Mouse (Mus musculus) mouse trophoblast stem cell (cell line): Measurements from ENCODE around the gene Fam81b.
"Not testable (repeated sequence)": the region's sequence is repeated elsewhere in the genome, so short reads cannot be mapped to it uniquely, and the experiment has no call there.

Experiments
- in situ Hi-C, 2 experiments: fragments of 300-500 bp; cut with MseI, MboI; formaldehyde crosslinking; loops; 2 replicates in 1 of 2; 3 replicates in 1 of 2; pipeline ENCODE4 v1.15.1; 2025

Gene Fam81b

DNA sequence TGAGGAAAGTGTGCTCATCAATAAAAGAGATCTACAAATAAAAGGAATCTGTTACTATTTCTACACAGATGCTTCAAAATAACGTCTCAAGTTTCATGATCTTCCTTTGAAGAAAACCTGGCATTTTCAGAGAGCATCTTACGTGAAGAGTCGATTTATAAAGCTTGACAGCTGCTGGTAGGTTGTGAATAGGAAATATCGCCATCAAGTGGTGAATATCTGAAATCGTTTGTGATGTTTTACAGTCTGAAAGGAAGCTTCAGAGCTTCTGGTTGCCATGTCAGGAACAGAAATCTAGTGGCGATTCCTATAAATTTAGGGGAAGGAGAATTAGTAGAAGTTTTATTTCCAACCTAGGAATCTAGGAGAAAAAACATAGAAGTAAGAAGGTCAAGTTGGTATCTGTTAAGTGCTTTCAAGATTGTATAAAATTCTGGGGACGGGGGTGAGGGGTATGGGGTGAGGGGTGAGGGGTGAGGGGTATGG is at the start of gene Fam81b:
Fam81b (minus strand) TSS at position 436 of the 486 bp plus-strand sequence.
- in situ Hi-C loops = loop anchor here in 1 of 2 experiments (5.0 kb wide), 1 partner anchor 87 kb away; no protein-coding TSS in a partner anchor

DNA sequence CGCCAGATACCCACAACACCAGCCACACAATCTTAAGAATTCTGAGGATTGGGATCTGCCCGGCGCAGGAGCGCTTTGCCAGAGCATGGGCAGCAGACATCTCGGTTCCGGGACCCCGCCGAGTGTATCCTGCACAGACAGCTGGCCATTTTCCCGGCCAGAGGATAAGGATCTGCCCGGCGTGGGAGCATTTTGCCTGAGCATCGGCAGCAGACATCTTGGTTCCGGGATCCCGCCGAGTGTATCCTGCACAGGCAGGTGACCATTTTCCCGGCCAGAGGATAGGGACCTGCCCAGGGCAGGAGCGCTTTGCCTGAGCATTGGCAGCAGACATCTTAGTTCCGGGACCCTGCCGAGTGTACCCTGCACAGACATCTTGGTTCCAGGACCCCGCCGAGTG is 41.1 kb upstream of the Fam81b start:
- in situ Hi-C loops = not testable (repeated sequence)

DNA sequence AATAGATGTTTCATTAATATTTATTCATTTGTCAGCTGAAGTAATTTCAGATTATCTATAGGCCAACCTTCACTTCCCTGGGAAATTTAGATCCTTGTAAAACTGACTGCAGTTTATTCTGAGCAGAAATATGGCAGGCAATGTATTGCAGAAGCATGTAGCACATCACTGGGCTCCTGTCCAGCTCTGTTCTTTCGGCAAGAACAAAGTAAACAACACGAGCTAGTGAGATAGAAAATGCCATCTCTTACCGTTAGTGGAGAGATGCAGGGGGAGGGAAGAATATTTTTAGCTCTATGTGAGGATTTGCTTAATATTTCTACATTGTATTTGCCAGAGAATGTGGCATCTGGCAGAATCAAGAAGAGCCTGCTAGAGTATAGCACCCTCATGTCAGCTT is 13.8 kb upstream of the Fam81b start:
- in situ Hi-C loops = no loop called here

DNA sequence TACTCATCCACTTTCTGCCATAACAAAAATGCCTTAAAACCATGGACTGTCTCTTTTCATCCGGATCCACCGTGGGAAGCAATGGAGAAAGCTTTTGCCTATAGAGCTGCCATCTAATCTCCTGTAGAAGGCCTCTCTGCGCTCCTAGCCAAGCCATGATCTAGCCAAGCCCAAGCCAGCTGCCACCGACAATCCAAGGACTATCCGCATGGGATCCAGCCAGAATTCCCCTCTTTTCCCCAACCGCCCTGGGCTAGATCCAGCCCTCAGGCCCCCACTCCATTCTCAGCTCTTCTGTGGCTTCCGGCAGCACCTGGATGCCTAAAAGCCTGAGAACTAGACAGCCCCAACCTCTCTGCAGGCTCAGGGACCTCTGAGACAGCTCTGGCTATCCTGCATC is 6.7 kb upstream of the Fam81b start:
- in situ Hi-C loops = no loop called here

DNA sequence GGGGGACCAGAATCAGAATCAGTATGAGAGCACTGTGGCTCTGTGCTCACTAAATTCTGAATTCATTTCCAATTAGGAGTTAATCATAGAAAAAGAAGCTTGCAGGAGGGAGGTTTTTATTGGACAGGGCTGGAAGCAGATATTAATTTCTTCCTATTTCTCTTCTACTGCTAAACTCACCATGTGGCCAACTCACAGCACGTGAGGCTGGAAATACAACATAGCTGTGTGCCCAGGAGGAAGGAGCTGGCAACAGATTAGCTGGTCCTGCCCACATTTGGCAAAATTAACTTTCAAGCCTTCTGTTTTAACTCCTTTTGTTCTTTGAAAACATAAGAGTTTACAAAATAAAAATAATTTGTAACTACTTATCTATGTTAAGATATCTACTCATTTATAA is 3.9 kb upstream of the Fam81b start:
- in situ Hi-C loops = no loop called here

DNA sequence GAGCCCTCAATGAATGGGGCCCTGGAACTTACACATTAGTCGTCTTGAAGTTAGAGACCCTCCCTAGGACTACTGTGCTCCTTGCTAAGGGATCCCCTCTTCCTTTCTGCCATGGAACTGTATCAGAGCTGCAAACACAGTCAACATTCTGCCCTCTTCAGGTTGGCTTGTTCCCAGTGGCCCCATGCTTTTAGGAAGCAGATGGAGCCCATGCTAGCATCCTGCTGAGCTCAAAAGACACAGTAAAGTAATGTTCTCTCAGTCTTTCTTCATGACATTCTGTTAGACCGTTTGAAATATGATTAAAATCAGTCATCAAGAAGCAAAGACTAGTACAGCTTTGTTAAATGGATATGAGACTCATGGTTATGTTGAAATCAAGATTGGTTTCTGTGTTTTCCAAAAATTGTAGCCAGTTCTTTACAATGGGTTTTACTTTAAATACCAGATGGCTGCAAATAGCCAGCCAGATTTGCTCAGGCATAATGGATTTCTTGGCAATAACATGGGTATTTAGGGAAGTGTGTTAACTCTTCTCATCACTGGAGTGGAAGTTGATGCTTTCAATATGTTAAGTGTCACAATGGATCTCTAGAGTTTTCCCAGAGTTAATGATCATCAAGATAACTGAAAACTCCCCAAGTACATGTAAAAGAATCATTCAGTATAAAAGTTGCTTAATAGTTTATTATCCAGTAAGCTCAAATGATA is 938 bp upstream of the Fam81b start:
- in situ Hi-C loops = no loop called here

DNA sequence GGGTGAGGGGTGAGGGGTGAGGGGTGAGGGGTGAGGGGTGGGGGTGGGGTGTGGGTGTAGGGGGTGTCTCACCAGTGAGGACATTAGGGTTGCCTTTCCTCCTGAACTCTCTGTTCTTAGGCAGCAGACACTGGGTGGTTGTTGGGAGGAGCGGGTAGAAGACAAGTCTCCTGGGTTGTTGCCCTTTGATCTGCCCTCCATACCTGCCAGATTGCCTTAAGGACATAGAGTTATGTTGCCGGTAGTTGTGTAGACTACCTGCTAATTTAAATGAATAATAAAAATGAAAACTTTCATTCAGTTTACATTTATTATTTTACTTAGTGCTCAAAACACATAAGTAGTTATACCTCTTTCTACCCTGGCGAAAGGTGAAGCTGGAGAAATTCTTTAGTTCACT is 369 bp upstream of the Fam81b start:
- in situ Hi-C loops = no loop called here

DNA sequence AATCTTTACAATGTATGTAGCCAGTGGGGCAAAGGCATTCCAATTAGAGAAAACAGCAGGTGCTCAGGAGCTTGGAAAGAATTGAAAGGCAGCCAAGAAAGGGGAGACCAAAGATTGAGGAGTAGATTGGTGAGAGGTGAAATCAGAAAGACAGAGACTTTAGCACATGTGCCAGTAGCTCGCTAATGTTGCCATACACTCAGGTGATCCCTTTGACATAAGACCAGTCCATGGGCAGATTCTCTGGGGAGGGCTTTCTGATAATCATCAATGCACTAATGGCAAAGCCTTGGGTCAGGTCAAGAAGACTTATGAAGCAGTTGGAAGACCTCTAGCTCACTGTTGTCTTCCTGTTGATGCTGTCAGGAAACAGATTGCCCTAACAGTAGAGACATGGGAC is 671 bp downstream of the Fam81b start:
- in situ Hi-C loops = loop anchor here in 1 of 2 experiments (5.0 kb wide), 1 partner anchor 87 kb away; no protein-coding TSS in a partner anchor

DNA sequence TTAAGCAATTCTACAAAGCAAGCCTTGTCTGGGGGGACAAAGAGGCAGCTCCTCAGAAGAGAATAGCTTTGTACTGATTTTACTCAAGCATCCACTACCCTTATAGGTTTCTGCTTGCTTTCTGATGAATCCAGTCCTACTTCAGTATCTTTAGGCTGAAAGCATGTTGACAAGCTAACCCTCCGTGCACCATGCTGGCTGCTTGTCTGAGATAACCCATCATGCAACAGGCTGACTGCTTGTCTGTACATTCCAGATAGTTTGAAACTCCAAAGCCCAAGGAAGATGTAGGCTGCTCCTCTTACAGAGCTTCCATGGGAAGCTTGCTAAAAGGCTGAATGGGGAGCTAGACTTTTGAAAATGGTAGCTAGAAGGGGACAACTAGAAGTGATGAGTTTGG is 1.7 kb downstream of the Fam81b start:
- in situ Hi-C loops = loop anchor here in 1 of 2 experiments (5.0 kb wide), 1 partner anchor 86 kb away; no protein-coding TSS in a partner anchor

DNA sequence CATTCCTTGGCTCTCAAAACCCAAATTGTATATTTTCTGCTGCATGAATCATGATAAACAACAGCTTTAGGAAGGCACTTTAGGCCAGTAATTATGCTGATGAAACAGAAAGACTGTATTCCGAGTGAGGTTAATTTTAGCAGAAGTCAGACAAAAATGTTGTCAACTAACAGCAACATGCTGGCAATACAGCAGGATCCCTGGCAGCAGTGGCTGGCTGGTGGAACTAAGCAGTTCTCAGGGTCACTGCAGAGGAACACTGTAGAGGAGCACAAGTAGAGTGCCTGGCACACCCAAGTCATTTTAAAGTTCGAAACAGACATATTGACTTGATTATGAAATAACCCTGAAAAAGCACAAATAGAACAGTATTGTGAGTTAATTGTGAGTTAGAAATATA is 2.8 kb downstream of the Fam81b start:
- in situ Hi-C loops = loop anchor here in 1 of 2 experiments (5.0 kb wide), 1 partner anchor 85 kb away; no protein-coding TSS in a partner anchor

DNA sequence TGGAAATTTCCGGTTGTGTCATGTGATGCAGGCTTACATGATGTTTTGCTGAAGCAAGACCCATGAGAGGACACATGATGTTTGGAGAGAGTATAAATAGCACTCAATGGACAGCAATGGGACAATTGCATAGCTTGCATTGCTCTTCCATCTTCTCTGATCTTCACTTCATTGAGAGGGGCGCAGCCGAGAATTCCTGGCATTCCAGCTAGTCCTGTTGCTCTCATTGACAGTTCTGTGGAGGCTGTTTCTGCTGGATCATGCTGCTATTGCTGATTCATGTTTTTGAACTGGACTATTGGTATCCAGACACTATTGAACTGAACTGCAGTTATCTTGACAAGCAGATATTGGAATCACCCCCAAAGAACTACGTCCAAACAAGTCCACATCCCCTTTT is 12.8 kb downstream of the Fam81b start:
- in situ Hi-C loops = no loop called here

DNA sequence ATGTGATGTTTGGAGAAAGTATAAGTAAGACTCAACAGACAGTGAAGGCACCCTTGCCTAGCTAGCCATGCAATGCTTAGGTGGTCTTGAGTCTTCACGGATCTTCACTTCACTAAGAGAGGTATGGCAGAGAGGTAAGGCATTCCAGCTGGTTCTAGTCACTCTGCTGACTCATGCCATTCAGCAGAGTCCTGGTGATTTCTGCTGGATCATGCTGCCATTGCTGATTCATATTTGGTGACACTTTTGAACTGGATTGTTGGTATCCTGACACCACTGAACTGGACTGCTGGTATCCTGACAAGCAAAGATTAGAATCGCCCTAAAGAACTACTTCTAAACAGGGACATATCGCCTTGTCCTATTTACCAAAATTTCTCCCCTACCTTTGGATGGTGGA is 20.3 kb downstream of the Fam81b start:
- in situ Hi-C loops = no loop called here

DNA sequence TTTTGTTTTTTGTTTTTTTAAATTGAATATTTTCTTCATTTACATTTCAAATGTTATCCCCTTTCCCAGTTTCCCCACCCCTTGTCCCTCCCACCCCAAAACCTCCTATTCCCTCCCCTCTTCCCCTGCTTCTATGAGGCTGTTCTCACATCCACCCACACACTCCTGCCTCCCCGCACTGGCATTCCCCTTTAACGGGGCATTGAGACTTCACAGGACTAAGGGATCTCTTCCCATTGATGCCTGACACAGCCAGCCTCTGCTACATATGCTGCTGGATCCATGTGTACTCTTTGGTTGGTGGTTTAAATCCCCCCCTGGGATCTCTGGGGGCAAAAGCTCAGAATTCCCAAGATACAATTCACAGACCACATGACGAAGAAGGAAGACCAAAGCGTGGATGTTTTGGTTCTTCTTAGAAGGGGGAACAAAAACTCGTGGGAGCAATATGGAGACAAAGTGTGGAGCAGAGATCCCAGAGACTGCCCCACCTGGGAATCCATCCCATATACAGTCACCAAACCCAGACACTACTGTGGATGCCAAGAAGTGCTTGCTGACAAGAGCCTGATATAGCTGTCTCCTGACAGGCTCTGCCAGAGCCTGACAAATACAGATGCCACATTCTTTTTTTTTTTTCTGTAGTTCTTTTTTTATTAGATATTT is 40.4 kb downstream of the Fam81b start:
- in situ Hi-C loops = no loop called here

DNA sequence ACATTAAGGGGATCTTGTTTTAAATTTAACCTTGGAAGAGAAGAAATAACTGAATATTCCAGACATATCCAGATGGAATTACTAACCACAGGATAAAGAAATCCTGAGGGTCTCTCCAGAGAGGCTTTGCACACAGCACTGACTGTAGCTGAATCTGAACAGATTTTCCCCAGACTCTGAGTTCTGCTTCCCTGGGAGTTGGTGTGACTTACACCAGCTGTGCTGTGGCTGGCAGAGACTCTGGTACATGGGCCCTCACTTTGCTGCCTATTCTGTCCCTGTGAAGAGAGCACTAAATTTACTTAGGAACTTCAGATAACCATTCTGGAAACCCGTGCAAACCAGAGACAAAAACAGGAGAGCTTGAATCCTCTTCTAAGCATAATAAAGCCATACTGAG is 46.1 kb downstream of the Fam81b start:
- in situ Hi-C loops = no loop called here

DNA sequence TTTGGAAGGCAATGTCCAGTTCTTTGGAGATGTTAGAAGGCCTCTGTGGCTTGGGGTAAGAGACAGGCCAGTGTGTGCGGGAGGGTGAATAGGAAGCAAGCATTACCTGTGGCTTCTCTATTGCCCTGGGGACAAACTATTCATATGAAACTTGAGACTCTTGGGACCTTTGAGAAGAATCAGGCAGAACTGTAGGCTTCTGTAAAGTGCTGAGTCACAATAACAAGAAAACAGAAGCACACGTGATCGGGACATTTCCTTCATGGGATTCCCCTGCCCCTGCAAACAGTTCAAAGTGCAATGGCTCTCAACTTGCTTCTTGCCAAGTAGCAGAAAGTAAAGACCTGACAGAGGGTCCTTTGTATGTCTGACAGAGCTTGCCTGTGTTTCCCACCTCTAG is 48.5 kb downstream of the Fam81b start:
- in situ Hi-C loops = no loop called here

DNA sequence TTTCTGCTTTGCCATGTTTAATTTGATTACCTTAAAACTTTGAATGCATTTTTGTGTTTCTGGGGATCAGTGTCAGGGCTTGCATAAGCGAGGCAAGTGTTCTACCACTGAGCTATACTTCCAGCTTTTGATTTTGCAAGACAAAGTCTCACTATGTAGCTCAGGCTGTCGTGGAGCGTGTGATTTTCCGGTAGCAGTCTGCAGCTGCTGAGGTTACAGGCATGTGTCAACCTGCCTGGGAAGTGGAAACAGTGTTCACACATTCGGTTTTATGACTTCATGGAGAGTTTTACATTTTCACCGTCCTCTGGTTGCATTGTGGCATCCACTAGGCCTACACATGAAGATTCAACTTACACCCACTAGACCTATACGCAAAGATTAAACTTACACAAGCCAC is 54.8 kb downstream of the Fam81b start:
- in situ Hi-C loops = no loop called here

DNA sequence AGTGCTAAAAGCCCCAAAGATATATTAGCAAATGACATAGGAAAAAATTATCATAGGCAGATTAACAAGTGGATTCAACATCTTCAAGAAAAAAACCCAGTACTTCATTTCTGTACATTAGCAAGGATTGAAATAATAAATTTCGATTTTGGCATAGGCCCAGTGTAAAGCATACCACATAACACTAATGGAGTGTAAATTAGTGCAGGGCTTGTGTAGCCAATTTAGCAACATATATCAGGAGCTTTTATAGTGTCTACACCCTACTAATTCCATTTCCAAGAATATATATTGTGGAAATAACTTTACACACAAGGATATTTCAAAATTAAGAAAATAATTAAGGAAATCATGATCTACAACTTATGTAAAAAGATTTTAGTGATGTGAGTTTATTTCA is 55.8 kb downstream of the Fam81b start:
- in situ Hi-C loops = no loop called here

DNA sequence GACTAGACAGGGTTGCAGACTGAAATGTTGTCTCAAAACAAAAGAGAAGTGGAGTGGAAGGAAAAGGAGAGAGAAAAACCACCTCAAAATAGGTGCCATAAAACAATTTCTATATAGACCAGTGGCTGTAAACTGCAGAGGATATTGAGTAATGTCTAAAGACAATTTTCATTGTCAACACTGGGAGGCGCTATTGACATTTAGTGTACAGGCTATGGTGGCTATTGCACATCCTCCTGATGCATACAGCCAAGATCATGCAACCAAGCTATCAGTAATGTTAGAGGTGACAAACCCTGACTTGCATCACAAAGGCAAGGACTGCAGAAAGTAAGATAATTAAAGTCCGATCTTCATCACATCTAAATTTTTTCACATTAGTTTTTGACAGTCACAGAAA is 89.5 kb downstream of the Fam81b start:
- in situ Hi-C loops = loop anchor here in 1 of 2 experiments (5.0 to 25.0 kb wide), 2 partner anchors 87 to 472 kb away; no protein-coding TSS in a partner anchor

DNA sequence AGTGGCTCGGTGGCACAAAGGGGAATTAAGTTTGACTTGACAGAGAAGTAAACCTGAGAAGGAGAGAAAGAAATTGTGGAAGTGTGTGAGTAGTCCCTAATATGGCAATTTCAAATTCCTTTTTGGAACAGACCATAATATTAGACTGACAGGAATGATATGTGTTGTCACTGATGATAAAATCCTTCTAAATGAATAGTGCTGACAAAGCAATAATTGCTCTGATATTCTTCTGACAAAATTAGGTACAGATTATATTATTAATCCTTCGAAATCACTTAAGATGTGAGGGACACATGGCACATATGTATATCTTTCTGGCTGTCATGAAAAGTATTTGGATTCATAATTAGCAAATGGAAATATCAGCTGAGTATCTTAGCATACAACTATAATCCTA is 89.9 kb downstream of the Fam81b start:
- in situ Hi-C loops = loop anchor here in 1 of 2 experiments (5.0 to 25.0 kb wide), 2 partner anchors 87 to 472 kb away; no protein-coding TSS in a partner anchor

DNA sequence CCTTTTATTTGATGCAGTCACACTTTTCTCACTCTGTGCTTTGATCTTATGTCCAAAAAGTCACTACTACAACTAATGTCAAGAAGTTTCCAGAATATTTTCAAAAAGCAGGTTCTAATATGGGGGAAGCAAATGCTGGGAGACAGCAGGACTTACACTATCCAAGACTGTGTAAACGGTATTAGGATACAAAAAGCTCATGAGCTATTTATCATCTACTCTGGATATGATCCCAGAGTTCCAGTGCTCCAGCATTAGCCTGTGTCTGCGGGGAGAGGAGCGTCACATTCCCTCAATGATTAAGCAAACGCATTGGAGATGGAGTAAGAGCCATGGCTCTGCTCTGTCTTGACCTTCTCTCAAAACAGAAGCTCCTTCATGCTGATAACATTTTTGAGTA is 104.9 kb downstream of the Fam81b start:
- in situ Hi-C loops = loop anchor here in 1 of 2 experiments (25.0 kb wide), 1 partner anchor 487 kb away; no protein-coding TSS in a partner anchor

DNA sequence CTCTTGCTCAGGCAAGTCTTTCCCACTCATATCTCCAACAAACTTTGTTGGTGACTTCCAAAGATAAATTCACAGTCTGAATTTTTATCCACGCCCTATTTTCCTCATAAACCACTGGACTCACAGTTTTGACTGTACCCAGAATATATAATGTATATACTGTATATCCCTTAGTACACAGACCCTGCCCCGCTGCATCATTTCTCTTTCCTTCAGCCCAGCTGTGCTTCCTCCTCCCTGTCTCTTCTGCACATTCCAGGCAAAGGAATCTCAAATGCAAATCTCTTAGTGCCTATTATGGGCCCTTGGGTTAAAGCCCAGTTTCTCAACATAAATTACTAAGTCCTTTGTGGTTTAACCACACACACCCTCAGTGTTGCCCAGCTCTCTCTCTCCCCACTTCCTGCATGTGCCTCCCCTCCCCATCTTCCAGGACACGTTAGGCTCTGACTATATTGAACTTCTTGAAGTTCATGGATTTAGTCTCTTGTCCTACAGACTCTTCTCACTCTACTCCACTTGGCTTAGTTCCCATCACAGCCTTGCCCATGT is 107.5 kb downstream of the Fam81b start:
- in situ Hi-C loops = no loop called here

DNA sequence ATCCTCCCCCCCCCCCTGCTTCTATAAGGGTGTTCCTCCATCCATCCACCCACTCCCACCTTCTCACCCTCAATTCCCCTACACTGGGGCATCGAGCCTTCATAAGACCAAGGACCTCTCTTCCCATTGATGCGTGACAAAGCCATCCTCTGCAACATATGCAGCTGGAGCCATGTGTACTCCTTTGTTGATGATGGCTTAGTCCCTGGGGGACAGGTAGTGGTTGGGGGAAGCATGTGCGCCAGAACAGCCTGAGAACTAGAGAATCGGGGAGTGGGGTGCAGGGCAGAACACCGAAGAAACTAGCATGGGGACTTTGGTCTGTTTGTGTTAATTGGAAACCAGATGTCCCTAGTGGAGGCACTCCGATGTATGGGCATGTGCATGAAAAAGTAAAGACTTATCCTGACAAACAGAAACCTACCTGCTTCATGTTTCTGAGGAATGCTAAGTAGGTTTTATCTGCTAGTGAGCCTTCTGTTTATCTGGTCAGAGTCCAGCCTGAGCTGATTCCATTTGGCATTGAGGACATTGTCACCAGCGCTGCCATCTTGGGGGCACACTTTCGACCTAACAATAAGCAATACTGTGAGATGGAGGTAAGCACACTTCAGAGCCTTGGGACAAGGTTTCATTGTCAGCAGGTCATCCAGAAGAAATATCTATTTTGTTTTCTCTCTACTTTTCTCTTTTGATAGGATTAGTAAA is 109.3 kb downstream of the Fam81b start:
- in situ Hi-C loops = no loop called here
